Mouse (Mus musculus) kidney, postnatal 25 days (tissue): Measurements from ENCODE around the gene Rab11a.
"Not testable (repeated sequence)": the region's sequence is repeated elsewhere in the genome, so short reads cannot be mapped to it uniquely, and the experiment has no call there.

Source experiments
- DNase-seq, 2 experiments: peaks; one replicate each; pipeline ENCODE4 v3.0.0; 2021; ENCODE audit warnings: mixed read lengths in 2 of 2

Gene Rab11a

DNA sequence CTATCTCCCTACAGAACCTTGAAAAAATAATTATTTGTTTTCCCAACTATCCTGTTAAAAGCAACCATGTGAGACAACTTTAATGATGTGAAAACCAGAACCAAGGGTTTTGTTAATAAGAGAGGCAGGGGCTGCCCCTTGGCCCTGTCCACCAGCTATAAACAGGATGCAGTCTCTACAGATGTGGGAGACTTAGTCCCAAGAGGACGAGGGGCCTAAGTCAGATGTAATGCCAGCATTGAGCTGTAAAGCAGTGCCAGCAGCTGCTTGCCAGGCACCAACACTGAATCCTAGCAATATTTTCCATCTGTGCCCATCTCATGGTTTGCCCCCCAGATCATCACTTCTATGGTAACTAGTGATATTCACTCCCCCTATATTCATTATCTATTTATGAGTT lies 4.9 kb upstream of the Rab11a start:
- no peak for DNase-seq

- DNase-seq: no peak
These were observed 1.4 kb upstream of the Rab11a start for GRCm38 (mm10) chr9:64739001-64739400.

GRCm38 (mm10) chr9:64736639-64737405 lies 736 bp downstream of the Rab11a start:
- peak; percentile 69 to 86 for DNase-seq

DNA sequence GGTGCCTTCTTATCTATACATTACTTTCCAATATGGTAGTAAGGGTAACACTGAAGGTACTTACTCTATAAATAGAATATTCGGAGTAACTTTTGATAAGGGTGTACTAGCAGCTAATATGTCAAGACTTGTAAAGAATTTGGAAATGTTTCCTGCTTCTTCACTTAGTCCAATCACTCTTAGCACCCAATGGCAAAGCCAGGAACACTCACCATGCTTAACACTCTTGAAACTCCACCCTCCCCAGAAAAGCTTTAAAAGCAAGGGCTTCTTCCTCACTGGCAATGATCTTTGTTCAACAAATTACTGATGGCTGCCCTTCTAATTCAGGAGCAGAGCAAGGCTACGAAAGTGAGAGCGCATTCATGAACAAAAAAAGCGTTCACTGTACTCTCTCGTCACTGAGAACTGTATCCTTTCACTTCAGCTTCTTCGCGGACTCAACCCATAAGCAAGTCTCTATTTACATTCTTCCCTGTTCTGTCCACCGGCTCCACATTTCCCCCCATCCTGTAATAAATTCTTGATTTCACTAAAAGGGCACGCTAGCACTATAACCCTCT lies 1.4 kb downstream of the Rab11a start:
- DNase-seq: peak in 1 of 2 experiments; percentile 2

DNA sequence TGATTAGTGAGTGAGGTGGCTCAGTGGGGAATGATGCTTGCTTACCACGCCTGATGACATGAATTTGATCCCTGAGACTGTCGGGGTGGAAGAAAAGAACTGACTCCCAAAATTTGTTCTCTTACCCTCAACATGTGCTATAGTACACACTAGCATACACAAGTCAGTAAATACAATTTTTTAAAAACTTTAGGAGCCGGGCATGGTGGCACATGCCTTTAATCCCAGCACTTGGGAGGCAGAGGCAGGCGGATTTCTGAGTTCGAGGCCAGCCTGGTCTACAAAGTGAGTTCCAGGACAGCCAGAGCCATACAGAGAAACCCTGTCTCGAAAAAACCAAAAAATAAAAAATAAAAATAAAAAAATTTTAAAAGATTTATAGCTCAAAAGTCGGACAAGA lies 2.6 kb downstream of the Rab11a start:
- not testable (repeated sequence) for DNase-seq

GRCm38 (mm10) chr9:64734166-64734565 lies 3.4 kb downstream of the Rab11a start:
- DNase-seq: peak in 1 of 2 experiments; percentile 5

GRCm38 (mm10) chr9:64731029-64731560 lies 6.5 kb downstream of the Rab11a start:
- no peak for DNase-seq

GRCm38 (mm10) chr9:64726454-64726853 lies 11.1 kb downstream of the Rab11a start:
- DNase-seq: no peak

- no peak for DNase-seq
These were observed 17.9 kb downstream of the Rab11a start for GRCm38 (mm10) chr9:64719526-64720163.

DNA sequence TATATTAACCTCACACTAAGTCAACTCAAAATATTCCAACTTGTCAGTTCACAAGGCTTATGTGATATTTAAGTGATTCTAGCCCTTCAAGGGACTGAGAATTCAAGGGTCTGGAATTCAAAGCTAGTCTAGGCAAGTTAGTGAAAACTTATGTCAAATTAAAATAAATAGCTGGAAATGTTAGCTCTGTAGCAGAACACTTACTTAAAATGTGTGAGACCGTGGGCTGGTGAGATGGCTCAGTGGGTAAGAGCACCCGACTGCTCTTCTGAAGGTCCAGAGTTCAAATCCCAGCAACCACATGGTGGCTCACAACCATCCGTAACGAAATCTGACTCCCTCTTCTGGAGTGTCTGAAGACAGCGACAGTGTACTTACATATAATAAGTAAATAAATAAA lies 27.3 kb downstream of the Rab11a start:
- not testable (repeated sequence) for DNase-seq

DNA sequence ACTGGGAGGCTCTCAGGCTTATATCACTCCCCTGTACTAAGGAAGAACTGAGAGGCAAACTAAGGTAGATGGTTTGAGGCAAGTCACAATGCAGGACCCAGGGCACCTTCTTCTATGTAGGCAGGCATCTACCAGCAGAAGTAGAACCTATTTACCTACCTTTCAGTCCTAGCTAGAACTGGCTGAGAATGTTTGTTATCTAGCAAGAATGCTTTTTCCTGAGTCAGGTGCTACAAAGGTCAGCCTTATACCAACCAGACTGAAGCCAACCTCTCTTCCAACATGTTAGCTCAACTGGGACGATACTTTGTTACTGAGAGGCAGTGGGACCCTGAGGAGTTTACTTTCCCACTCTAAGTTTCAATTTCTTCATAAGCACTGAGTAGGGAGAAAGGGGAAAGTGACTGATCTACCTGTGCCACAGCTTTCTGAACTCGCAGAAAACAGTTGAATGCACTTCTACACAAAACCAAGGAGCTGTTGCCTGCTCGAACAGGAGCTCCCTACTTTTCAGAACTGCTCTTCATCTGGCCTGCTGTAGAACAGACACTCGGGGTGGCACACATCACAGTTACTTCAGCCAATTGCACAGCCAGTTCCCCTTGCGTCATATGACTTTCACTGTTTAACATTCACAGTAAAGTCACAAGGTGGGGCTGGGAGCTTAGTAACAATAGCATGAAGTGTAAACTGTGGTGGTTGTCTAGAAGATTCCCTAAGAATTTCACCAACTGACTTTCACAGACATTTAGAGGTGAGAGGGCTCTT lies 33.3 kb downstream of the Rab11a start:
- no peak for DNase-seq

- DNase-seq: no peak
These were observed 34.1 kb downstream of the Rab11a start for GRCm38 (mm10) chr9:64703420-64703965.

DNA sequence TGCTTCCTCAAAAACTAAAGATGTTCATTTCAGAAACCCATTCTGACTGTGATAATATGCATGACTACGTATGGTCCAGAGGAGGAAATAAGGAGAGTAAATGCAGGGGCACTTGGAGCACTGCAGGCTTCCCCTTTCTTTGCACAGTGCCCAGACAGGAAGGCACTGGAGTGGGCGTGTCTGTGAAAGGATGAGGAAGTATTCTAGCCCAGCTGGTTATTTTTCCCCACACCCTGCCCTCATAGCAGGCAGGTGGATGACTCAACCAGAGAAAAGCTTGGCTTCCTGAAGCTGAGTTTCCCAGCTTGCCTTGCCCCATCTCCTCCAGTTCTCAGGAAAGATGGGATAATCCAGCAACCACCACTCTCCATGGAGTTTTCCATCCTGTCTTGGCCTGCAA lies 34.6 kb downstream of the Rab11a start:
- DNase-seq: peak; percentile 22 to 51

DNA sequence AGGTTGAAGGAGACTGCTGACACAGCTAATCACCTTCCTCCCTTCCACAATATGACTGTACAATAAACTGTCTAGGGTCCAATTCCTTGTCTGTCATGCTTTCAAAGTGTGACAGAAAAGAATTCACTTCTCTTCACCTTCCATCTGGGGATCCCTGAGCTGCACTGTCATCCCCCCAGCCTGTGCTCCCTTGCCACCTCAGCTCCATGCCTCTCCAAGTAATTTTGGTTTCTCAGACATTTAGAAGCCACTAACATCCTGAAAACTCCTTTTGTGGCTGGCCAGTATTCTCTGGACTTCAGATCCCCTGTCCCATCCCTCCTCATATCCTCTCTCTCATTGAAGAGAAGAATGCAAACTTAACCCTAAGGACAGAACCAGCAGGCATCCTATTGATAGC lies 35.2 kb downstream of the Rab11a start:
- DNase-seq: no peak

GRCm38 (mm10) chr9:64701651-64702050 lies 35.9 kb downstream of the Rab11a start:
- DNase-seq: no peak

DNA sequence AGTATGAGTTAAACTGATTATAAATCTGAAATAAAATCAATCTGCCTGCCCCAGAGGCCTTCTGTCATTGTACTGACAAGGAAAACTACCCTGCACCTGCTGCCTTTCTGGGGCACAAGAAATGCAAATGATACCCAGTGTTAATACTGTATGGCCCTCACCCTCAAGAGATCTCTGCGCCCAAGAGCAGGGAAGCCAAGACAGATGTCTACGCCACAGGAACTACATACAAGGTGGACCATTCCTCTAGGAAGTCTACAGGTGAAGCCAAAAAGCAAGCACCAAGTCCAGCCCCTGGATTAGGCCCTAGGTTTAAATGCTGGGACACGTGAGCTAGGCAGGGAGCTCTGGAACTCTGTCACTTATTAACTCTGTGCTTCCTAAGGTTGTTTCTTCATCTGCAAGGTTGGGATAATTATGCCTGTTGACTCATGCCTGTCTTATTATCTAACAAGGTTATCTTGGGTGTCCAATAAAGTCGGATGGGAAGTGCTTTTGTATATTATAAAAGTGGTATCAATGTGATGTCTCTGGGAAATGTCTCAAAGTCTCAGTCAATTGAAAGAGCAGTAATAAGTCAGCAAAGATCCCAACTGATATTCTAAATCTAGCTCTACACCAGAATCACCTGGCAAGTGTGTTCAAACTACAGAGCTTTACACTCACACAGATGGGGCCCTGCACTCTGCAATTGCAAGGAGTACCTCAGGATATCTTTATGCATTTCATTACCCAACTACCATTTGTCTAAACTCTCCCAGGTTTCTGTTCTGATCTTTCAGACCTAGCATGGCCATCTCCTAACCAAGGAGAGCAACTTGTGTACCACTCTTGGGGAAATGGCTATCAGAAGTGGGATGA lies 36.9 kb downstream of the Rab11a start:
- peak; percentile 63 to 80 for DNase-seq

DNA sequence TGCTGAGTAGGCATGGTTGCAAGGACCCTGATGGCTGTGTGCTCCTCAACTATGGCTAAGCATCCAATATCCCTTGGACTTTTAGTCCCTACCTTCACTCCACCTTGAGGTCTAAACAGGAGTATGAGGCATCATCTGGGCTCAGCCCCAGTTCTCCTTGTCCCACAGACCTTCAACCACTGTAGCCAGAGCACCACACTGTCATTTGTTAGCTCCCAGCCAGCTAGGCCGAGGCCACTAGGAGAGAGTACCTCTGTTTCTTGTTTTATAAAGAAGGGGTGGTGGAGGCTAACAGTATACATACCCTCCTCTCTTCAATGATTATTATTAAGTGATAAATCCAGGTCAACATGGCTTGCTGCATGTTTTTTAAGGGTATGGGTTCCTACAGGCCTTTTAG lies 39.0 kb downstream of the Rab11a start:
- DNase-seq: no peak

- no peak for DNase-seq
These were observed 39.9 kb downstream of the Rab11a start for GRCm38 (mm10) chr9:64697677-64698076.

GRCm38 (mm10) chr9:64697006-64697405 lies 40.6 kb downstream of the Rab11a start:
- no peak for DNase-seq

DNA sequence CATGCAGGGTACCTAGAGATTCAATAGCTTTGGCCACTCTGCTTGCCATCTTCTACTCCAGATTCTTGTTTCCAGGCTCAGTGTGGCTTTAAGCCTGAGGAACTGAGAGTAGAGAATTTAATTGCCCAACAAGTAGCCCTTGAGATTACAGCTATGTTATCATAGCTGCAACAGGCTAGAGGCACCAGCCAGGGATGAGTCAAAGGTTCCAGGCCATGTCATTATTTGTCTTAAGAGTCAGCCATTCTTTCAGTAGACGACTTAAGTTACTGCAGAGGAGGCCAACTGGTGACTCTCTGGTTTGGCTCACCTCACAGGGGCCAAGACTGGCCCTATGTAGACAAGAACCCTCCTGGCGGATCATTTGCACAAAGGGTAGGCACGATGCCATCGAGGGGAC lies 41.2 kb downstream of the Rab11a start:
- no peak for DNase-seq

DNA sequence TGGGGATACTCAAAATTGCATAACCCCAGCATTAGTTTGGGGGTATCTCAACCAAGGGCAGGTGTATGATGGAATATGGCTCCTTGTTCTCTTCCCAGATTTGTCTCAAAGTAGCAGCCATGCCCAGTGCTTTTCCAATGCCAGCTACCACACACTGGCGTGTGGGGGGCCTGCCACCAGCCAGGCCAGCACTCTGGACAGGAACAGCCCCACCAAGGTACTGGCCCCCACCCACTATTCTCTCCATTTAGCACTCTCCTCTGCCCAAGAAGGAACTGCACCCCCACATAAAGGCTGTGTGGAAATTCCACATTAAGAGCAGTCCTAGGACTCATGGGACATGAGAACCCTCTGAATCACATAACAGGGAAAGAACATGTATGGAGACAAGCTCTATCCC lies 42.3 kb downstream of the Rab11a start:
- no peak for DNase-seq

DNA sequence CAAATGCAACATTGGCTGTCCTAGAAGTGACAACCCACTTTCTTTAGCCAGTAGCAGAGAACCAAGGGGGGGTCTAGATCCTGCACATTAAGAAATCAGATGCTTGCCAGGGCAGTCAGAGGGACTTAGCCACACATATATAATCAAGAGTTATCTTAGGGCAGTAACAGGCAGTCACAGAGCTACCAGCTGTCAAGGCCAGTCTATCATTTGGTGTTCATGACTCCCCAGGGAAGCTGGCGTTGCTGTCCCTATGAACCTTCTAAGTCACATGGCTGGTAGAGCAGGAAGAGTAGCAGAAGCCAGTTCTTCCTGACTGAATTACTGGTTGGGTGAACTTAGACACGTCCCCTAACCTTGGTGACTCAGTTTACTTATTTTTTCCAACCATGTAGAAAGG lies 44.5 kb downstream of the Rab11a start:
- DNase-seq: no peak
